Comparison of ENCODE assay signal across 10 mouse cellular contexts in genomic region chr12:12840661-12841384, GRCm38 (mm10).
DNase-seq lines count a peak whose midpoint lies in the region; ATAC-seq lines count a peak whose summit lies in the region.
"Had no signal": no experiment of that assay in that cellular context is flagged by ENCODE, and none has a peak within 500 bp of the region (broad histone marks: within the 10 kb centered on the region; RNA-seq: fewer than 3 reads in every experiment).

No protein-coding gene starts in this region.

- 23% methylated on average over 17 of the region's 17 CpGs for WGBS in embryonic facial prominence, embryonic 11.5 days
- WGBS in intestine, embryonic 16.5 days: 32% methylated on average over 17 of the region's 17 CpGs
- WGBS in neural tube, embryonic 13.5 days: 10% methylated on average over 17 of the region's 17 CpGs

- peaks cover 6% of the 10 kb centered on the region for H3K4me1 ChIP-seq in embryonic facial prominence, embryonic 11.5 days (ENCODE audit: control insufficient read depth, insufficient read depth, low read length)
- H3K4me1 ChIP-seq in intestine, embryonic 16.5 days (ENCODE audit: control insufficient read depth, insufficient read depth, low read length): peaks cover 12% of the 10 kb centered on the region
- H3K4me1 ChIP-seq in neural tube, embryonic 13.5 days (replicated peaks): peaks cover 26% of the 10 kb centered on the region

- H3K27ac ChIP-seq in embryonic facial prominence, embryonic 11.5 days (replicated peaks; ENCODE audit: low read depth, low read length): peak overlapping the region; percentile 48
- no peak overlapping the region for H3K27ac ChIP-seq in intestine, embryonic 16.5 days (ENCODE audit: low read length)
- no peak overlapping the region for H3K27ac ChIP-seq in neural tube, embryonic 13.5 days (replicated peaks)

- no peaks in the 10 kb centered on the region for H3K36me3 ChIP-seq in embryonic facial prominence, embryonic 11.5 days (replicated peaks; ENCODE audit: control insufficient read depth, insufficient read depth, low read depth, low read length)
- no peaks in the 10 kb centered on the region for H3K36me3 ChIP-seq in intestine, embryonic 16.5 days (ENCODE audit: control insufficient read depth, insufficient read depth, low read length)
- H3K36me3 ChIP-seq in neural tube, embryonic 13.5 days: no peaks in the 10 kb centered on the region

- H3K4me2 ChIP-seq in embryonic facial prominence, embryonic 11.5 days (ENCODE audit: low read depth, low read length): peak overlapping the region; percentile 32
- peak overlapping the region; percentile 46 for H3K4me2 ChIP-seq in intestine, embryonic 16.5 days (ENCODE audit: low read depth, low read length)
- H3K4me2 ChIP-seq in neural tube, embryonic 13.5 days: peak overlapping the region; percentile 43

- peak overlapping the region; percentile 2; the same call in 1 of the 2 replicates for H3K4me3 ChIP-seq in embryonic facial prominence, embryonic 11.5 days (ENCODE audit: low read depth, low read length)
- H3K4me3 ChIP-seq in intestine, embryonic 16.5 days (ENCODE audit: low read length): 0 out of 2 replicates have a peak overlapping the region, but pooled peaks have one; percentile 9
- no peak overlapping the region for H3K4me3 ChIP-seq in neural tube, embryonic 13.5 days

- H3K9ac ChIP-seq in embryonic facial prominence, embryonic 11.5 days (replicated peaks; ENCODE audit: low read length): 0 out of 2 replicates have a peak overlapping the region, but pooled peaks have one; percentile 13
- H3K9ac ChIP-seq in intestine, embryonic 16.5 days (ENCODE audit: low read depth, low read length): no peak overlapping the region
- H3K9ac ChIP-seq in neural tube, embryonic 13.5 days: no peak overlapping the region

- no peaks in the 10 kb centered on the region for H3K27me3 ChIP-seq in embryonic facial prominence, embryonic 11.5 days (ENCODE audit: control insufficient read depth, insufficient read depth, low read length)
- no peaks in the 10 kb centered on the region for H3K27me3 ChIP-seq in intestine, embryonic 16.5 days (replicated peaks; ENCODE audit: control insufficient read depth, insufficient read depth, low read length)
- no peaks in the 10 kb centered on the region for H3K27me3 ChIP-seq in neural tube, embryonic 13.5 days
- H3K27me3 ChIP-seq: Patski had no signal

- DNase-seq in kidney, postnatal 10 days: peak; percentile 57
- DNase-seq in kidney, adult 11 months: no peak
- DNase-seq in embryonic facial prominence, embryonic 11.5 days (ENCODE audit: low spot score): peak; percentile 78
- DNase-seq in ovary, adult 18-20 months (ENCODE audit: low spot score): no peak
- no peak for DNase-seq in adrenal gland, postnatal 25 days
- DNase-seq in layer of hippocampus, postnatal 10 days (ENCODE audit: low spot score in 2 of 2): no peak
- DNase-seq: thymus, adult 18-20 months had no signal

- H3K9me3 ChIP-seq in embryonic facial prominence, embryonic 11.5 days (replicated peaks; ENCODE audit: control insufficient read depth, low read length): no peaks in the 10 kb centered on the region
- no peaks in the 10 kb centered on the region for H3K9me3 ChIP-seq in intestine, embryonic 16.5 days (ENCODE audit: control insufficient read depth, low read length)
- H3K9me3 ChIP-seq in neural tube, embryonic 13.5 days: no peaks in the 10 kb centered on the region

- peak; percentile 36; the same call in 1 of the 2 replicates for ATAC-seq in embryonic facial prominence, embryonic 11.5 days (replicated peaks; ENCODE audit: insufficient number of reproducible peaks, low FRiP score, low TSS enrichment, low read depth)
- ATAC-seq in intestine, embryonic 16.5 days: peak; percentile 57
- peak; percentile 42; the same call in 1 of the 2 replicates for ATAC-seq in neural tube, embryonic 13.5 days (ENCODE audit: low read depth)
- ATAC-seq: Patski had no signal

Comparison
In these comparisons a context has a peak if more than half of its experiments do, and no peak if none do; other contexts are left out.
1. DNase-seq: peak in kidney, postnatal 10 days (single experiment) and embryonic facial prominence, embryonic 11.5 days (single experiment); none in kidney, adult 11 months (single experiment), ovary, adult 18-20 months (single experiment), adrenal gland, postnatal 25 days (single experiment) and layer of hippocampus, postnatal 10 days (0 of 2).
2. Peak in every context shown above with its lines, with median percentiles within 50 percentile points of each other: ATAC-seq and H3K4me2 ChIP-seq.